Mouse (Mus musculus): ENCODE data around the gene Gm10666.
"Not testable (repeated sequence)": the region's sequence is repeated elsewhere in the genome, so short reads cannot be mapped to it uniquely, and the experiment has no call there.

Gm10666 gene

DNA sequence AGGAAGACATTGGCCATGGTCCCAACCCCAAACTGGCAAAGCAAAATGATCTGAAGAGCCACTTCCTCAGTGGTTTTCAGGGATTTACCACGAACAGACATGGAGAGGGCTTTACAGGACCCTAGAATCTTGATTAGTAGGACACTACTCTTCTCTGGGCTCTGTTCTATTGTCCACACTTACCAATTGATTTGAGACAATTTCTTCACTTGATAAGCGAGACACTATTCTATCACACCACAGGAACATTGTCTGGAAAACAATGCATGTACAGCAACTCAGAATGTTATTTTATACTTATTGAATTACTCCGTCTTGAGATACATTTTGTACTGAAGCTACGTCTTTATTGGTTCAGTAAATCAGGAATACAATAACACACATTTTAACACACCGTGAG lies at the start of gene Gm10666:
Gm10666 (minus strand) TSS at position 101 of the 400 bp plus-strand sequence.
- not testable (repeated sequence) for DNase-seq

DNA sequence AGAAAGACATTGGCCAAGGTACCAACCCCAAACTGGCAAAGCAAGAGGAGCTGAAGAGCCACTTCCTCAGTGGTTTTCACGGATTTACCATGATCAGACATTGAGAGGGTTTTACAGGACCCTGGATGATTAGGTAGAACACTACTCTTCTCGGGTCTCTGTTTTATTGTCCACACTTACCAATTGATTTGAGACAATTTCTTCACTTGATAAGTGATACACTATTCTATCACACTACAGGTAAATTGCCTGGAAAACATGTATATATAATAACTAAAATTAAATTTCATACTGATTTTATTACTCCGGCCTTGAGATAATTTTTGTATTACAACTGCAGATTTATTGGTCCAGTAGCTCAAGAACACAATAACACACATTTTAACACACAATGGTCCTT lies 29.4 kb upstream of the Gm10666 start, which contains the start of gene Vmn1r142:
Vmn1r142 (minus strand) TSS at position 101 of the 400 bp plus-strand sequence.
- DNase-seq: not testable (repeated sequence)

DNA sequence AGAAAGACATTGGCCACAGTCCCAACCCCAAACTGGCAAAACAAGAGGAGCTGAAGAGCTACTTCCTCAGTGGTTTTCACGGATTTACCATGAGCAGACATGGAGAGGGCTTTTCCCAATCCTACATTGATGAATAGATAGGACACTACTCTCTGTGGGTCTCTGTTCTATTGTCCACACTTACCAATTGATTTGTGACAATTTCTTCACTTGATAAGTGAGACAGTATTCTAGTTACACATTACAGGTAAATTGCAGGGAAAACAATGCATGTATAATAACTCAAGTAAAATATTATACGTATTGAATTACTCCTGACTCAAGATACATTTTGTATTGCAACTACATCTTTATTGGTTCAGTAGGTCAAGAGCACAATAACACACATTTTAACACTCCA lies 16.4 kb downstream of the Gm10666 start, which contains the start of gene Gm16451:
Gm16451 (minus strand) TSS at position 101 of the 400 bp plus-strand sequence.
- DNase-seq: not testable (repeated sequence)
